Mouse (Mus musculus) forebrain, embryonic 15.5 days (tissue): Measurements from ENCODE around the gene Mmp14. TPM values are rescaled to one million over a fixed set of nuclear protein-coding genes. Genes with fewer than 3 reads are reported as not detected.

Experiments used
- ATAC-seq: fragments of 200-750 bp; cut with Nextera tagmentation; replicated peaks from 2 replicates; pipeline ENCODE4 v1.8.0; 2017; ENCODE audit warnings: mild to moderate bottlenecking, moderate TSS enrichment, moderate library complexity
- H3K27ac ChIP-seq: fragments of 300-500 bp; sonication (generic); replicated peaks from 2 replicates; pipeline ENCODE4 v1.5.1; 2015; ENCODE audit warnings: mild to moderate bottlenecking, inconsistent platforms
- H3K27me3 ChIP-seq: fragments of 300-500 bp; sonication (generic); 2 replicates; pipeline ENCODE4 v1.6.1; 2015; ENCODE audit warnings: inconsistent platforms
- H3K36me3 ChIP-seq: fragments of 300-500 bp; sonication (generic); 2 replicates; pipeline ENCODE4 v1.6.1; 2015; ENCODE audit warnings: mild to moderate bottlenecking, inconsistent platforms
- H3K4me1 ChIP-seq: fragments of 300-500 bp; sonication (generic); 2 replicates; pipeline ENCODE4 v1.6.1; 2015; ENCODE audit warnings: inconsistent platforms
- H3K4me2 ChIP-seq: fragments of 300-500 bp; sonication (generic); replicated peaks from 2 replicates; pipeline ENCODE4 v1.6.1; 2015; ENCODE audit warnings: mild to moderate bottlenecking, inconsistent platforms
- H3K4me3 ChIP-seq: fragments of 300-500 bp; sonication (generic); 2 replicates; pipeline ENCODE4 v1.5.1; 2015; ENCODE audit warnings: mild to moderate bottlenecking, inconsistent platforms
- H3K9ac ChIP-seq: fragments of 300-500 bp; sonication (generic); replicated peaks from 2 replicates; pipeline ENCODE4 v1.6.1; 2015; ENCODE audit warnings: mild to moderate bottlenecking, inconsistent platforms
- H3K9me3 ChIP-seq: fragments of 300-500 bp; sonication (generic); 2 replicates; pipeline ENCODE4 v1.6.1; 2016; ENCODE audit warnings: inconsistent platforms
- WGBS: fragments of 180-500 bp; shearing (Covaris S2); methylation state at CpG from one replicate; pipeline ENCODE4 v1.1.7; 2015; ENCODE audit warnings: mixed read lengths; 5-methylcytosine and 5-hydroxymethylcytosine counted together
- polyA plus RNA-seq: library from polyadenylated mRNA; unstranded; fragments of >200 nt; fragmentation: Nextera tagmentation; extraction: Ambion mirVana; gene quantifications from 2 replicates; pipeline ENCODE4 v1.2.1, GENCODE M21; 2015

Mmp14 gene
- polyA plus RNA-seq, 1 experiment from 2014 or later: 61.7 TPM

DNA sequence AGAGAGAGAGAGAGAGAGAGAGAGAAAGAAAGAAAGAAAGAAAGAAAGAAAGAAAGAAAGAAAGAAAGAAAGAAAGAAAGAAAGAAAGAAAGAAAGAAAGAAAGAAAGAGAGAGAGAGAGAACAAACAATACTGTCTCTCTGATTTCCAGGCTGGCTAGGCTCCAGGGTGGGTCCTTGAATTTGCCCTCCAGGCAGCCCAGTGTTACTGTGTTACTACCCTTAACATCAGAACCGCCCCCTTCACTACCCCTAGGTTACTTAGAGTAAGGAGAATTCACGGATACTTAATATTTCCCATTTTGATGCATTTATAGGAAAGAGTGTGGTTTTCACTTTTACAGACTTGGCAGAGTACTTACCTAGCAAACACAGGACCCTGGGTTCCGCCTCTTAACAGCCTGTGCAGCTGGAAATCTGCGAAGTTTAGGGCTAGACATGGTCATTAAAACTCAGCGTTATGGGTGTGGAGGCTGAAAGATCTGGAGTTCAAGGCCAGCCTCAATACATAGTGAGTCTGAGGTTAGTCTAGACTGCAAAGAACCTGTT, 15.1 kb upstream of the Mmp14 start:
- no peaks in the 10 kb centered on the region for H3K4me1 ChIP-seq
- no peaks in the 10 kb centered on the region for H3K9me3 ChIP-seq
- no peak overlapping the region for H3K9ac ChIP-seq
- ATAC-seq: no peak
- H3K27me3 ChIP-seq: peaks cover 4% of the 10 kb centered on the region; the same call in 1 of the 2 replicates
- no peaks in the 10 kb centered on the region for H3K36me3 ChIP-seq
- no peak overlapping the region for H3K27ac ChIP-seq
- no peak overlapping the region for H3K4me2 ChIP-seq
- H3K4me3 ChIP-seq: no peak overlapping the region
- WGBS: 30% methylated on average over 5 of the region's 5 CpGs

GRCm38 (mm10) chr14:54416830-54417229, 14.6 kb upstream of the Mmp14 start:
- Histone ChIP-seq H3K4me3 (no peak overlapping the region), H3K27ac (no peak overlapping the region), H3K27me3 (peaks cover 4% of the 10 kb centered on the region; the same call in 1 of the 2 replicates), H3K9me3 (no peaks in the 10 kb centered on the region), H3K4me2 (no peak overlapping the region), H3K36me3 (no peaks in the 10 kb centered on the region), H3K4me1 (no peaks in the 10 kb centered on the region), H3K9ac (no peak overlapping the region)
- ATAC-seq: no peak
- 73% methylated on average over 4 of the region's 4 CpGs for WGBS

DNA sequence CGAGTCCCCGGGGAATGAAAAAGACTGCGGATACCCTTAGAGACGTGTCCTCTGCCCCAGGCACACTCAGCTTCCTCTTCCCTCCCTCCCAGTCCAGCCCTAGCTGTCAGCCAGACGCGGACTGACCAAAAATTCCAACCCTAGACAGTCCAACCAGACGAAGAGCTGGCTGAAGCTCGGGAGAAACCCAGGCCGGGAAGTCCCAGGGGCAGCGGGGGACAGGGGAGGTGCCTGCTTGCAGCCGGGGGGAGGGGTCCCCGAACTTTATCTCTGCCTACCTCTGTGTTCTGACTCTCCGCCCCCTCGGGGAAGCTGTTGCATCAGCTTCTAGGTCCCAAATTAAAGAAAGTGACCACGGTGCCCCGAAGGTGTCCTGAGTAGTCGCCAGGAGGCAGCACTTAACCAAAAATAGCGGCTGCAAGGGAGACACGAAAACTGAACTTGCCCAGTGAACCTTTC, 13.8 kb upstream of the Mmp14 start, which contains the start of gene Slc7a7:
Gene Slc7a7 (minus strand): TSS at position 158 of the 459 bp plus-strand sequence.
- H3K4me1 ChIP-seq: no peaks in the 10 kb centered on the region
- H3K4me2 ChIP-seq: no peak within 1 kb of the TSS
- no peak within 1 kb of the TSS for H3K4me3 ChIP-seq
- no peaks in the 10 kb centered on the region for H3K9me3 ChIP-seq
- H3K27ac ChIP-seq: no peak within 1 kb of the TSS
- no peak for ATAC-seq
- H3K36me3 ChIP-seq: no peaks in the 10 kb centered on the region
- no peak within 1 kb of the TSS for H3K9ac ChIP-seq
- 11% methylated on average over 19 of the region's 19 CpGs for WGBS
- peaks cover 4% of the 10 kb centered on the region; the same call in 1 of the 2 replicates for H3K27me3 ChIP-seq

DNA sequence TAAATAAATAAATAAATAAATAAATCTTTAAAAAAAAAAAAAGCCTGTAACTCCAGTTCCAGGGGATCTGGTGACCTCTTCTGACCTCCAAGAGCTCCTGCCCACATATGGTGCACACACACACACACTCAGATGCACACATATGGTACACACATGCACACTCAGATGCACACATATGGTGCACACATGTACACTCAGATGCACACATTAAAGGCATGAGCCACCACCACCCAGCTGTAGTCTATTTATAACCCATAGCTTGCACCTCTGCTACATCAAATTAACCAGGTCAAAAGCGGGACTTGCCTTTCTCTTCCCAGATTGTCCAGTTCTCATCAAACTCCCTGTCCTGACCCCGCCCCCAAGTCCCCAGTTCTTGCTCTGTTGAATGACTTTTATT, 10.4 kb upstream of the Mmp14 start:
- Histone ChIP-seq H3K36me3 (no peaks in the 10 kb centered on the region), H3K4me1 (peaks cover 6% of the 10 kb centered on the region), H3K9me3 (no peaks in the 10 kb centered on the region), H3K9ac (no peak overlapping the region), H3K27ac (no peak overlapping the region), H3K4me3 (no peak overlapping the region), H3K27me3 (peaks cover 4% of the 10 kb centered on the region; the same call in 1 of the 2 replicates), H3K4me2 (no peak overlapping the region)
- 82% methylated on average over 2 of the region's 2 CpGs for WGBS
- ATAC-seq: no peak

DNA sequence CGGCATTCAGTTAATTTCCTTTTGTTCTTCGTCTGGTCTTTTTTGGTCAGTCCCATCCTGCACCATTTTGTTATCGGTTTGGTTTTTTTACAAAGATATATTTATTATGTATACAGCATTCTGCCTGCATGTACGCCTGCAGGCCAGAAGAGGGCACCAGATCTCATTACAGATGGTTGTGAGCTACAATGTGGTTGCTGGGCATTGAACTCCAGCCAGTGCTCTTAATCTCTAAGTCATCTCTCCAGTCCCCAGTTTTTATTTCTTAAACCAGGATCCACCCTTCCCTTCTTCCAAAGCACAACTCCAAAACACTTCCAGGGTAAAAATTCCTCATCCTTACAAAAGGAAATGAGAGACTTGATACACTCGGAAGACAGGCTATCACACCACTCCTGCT, 8.0 kb upstream of the Mmp14 start:
- WGBS: 62% methylated on average over 5 of the region's 5 CpGs
- no peak overlapping the region for H3K27ac ChIP-seq
- ATAC-seq: no peak

DNA sequence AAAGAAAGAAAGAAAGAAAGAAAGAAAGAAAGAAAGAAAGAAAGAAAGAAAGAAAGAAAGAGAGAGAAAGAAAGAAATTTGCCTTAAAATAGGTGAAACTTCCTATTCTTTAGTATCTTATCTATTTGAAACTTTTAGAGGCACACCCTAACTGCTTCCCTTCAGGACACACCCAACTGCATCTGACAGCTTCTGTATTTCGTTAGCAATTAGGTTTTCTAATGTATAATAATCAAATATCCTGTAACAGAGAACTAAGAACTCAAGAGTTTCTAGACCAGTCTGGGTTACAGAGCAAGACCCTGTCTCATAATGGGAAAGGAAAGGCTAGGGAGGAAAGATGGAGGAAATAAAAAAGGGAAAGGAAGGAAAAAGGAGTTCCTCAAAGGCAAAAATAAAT, 6.8 kb upstream of the Mmp14 start:
- H3K9me3 ChIP-seq: no peaks in the 10 kb centered on the region
- peaks cover 25% of the 10 kb centered on the region for H3K4me1 ChIP-seq
- ATAC-seq: no peak
- H3K27ac ChIP-seq: no peak overlapping the region
- no peaks in the 10 kb centered on the region for H3K27me3 ChIP-seq
- H3K4me3 ChIP-seq: no peak overlapping the region
- H3K4me2 ChIP-seq: no peak overlapping the region
- 0 out of 2 replicates have a peak, but pooled peaks cover 2% of the 10 kb centered on the region for H3K36me3 ChIP-seq
- WGBS: 88% methylated on average over 1 of the region's 1 CpGs
- H3K9ac ChIP-seq: no peak overlapping the region

More for the DNA sequence above, 8.0 kb upstream of the Mmp14 start:
- H3K36me3 ChIP-seq: no peaks in the 10 kb centered on the region
- no peak overlapping the region for H3K4me3 ChIP-seq
- H3K9me3 ChIP-seq: no peaks in the 10 kb centered on the region
- no peaks in the 10 kb centered on the region for H3K27me3 ChIP-seq
- H3K9ac ChIP-seq: no peak overlapping the region
- peaks cover 19% of the 10 kb centered on the region for H3K4me1 ChIP-seq
- H3K4me2 ChIP-seq: no peak overlapping the region

- H3K4me1 ChIP-seq: peaks cover 34% of the 10 kb centered on the region
- no peaks in the 10 kb centered on the region for H3K27me3 ChIP-seq
- H3K9me3 ChIP-seq: no peaks in the 10 kb centered on the region
- peak overlapping the region; percentile 57 for H3K4me2 ChIP-seq
- H3K4me3 ChIP-seq: peak overlapping the region; percentile 77; the same call in 1 of the 2 replicates
- no peak overlapping the region for H3K9ac ChIP-seq
- H3K36me3 ChIP-seq: 0 out of 2 replicates have a peak, but pooled peaks cover 2% of the 10 kb centered on the region
- no peak for ATAC-seq
- no peak overlapping the region for H3K27ac ChIP-seq
- WGBS: 80% methylated on average over 1 of the region's 1 CpGs
Measured at GRCm38 (mm10) chr14:54425540-54425939, 5.9 kb upstream of the Mmp14 start.

DNA sequence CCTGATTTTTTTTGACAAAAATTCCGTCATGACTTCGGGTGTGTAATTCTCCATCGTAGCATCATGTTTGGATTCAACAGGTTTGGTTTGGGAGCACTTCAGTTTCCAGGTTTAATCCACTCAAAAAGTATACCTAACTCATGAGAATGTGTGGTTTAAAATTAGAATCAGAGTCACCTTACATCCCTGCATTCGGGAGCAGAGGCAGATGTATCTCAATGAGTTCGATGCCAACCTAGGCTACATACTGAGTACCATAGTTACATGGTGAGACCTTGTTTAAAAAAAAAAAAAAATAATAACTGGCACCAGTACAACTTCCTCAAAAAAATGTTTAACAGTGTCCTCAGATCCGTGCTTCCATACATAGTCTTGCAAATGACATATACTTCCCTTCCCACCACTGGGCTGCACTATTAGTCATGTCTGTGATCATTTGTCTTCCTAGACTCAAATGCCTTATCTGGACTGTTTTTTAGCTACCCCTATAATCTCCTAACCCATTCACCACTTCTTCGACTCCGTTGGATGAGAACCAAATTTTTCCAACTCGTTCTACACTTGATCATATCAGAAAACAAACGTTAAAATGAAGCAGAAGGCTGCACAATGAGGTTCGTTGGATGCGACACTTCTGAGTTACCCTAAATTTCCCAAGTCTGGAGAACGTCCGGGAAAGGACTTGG, 5.3 kb upstream of the Mmp14 start:
- Histone ChIP-seq H3K36me3 (0 out of 2 replicates have a peak, but pooled peaks cover 2% of the 10 kb centered on the region), H3K4me3 (peak overlapping the region; percentile 77), H3K9ac (peak overlapping the region; percentile 79), H3K27me3 (no peaks in the 10 kb centered on the region), H3K4me2 (peak overlapping the region; percentile 57), H3K9me3 (no peaks in the 10 kb centered on the region), H3K4me1 (peaks cover 40% of the 10 kb centered on the region), H3K27ac (peak overlapping the region; percentile 91)
- WGBS: 33% methylated on average over 14 of the region's 14 CpGs
- ATAC-seq: peak; percentile 49

DNA sequence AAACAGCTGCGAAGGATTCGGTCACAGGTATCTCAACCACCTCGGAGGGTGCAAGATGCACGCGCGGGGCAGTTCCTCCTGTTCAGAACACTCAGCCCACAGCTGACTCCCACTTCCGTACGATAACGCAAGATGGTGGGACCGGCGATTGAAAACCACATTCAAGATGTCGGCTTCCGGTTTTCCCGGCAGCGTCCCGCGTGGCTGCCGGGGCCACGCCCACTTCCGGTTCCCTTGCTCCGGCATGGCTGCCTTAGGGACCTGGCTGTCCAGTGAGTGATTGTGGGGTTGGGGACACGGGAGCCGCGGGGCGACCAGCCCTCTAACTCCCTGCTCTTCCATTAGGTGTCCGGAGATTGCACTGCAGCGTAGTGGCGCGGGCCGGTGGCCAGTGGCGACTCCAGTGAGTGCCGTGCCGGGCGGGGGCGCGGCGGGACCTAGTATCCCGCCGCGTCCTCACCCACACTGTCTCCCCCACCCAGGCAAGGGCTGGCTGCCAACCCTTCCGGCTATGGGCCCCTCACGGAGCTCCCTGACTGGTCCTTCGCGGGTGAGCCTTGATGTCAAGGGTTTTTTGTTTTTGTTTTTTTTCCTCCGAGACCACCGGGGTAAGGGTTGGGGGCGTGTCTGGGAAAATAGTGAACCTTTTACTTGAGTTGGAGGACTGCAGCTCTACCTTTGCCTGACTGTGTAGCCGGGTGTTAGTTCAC, 4.6 kb upstream of the Mmp14 start, which contains the start of gene Mrpl52:
Gene Mrpl52 (plus strand): TSS at position 221 of the 710 bp plus-strand sequence.
- peaks cover 46% of the 10 kb centered on the region for H3K4me1 ChIP-seq
- H3K9ac ChIP-seq: peak within 1 kb of the TSS; percentile 79
- peak within 1 kb of the TSS; percentile 77 for H3K4me3 ChIP-seq
- no peaks in the 10 kb centered on the region for H3K9me3 ChIP-seq
- peak; percentile 82 for ATAC-seq
- under 1% methylated on average over 48 of the region's 48 CpGs for WGBS
- H3K27ac ChIP-seq: peak within 1 kb of the TSS; percentile 91
- H3K27me3 ChIP-seq: no peaks in the 10 kb centered on the region
- H3K36me3 ChIP-seq: 0 out of 2 replicates have a peak, but pooled peaks cover 2% of the 10 kb centered on the region
- peak within 1 kb of the TSS; percentile 57 for H3K4me2 ChIP-seq

GRCm38 (mm10) chr14:54427696-54428095, 3.7 kb upstream of the Mmp14 start:
- H3K27ac ChIP-seq: no peak overlapping the region
- 92% methylated on average over 7 of the region's 7 CpGs for WGBS
- no peaks in the 10 kb centered on the region for H3K27me3 ChIP-seq
- H3K4me3 ChIP-seq: peak overlapping the region; percentile 77
- peak overlapping the region; percentile 57 for H3K4me2 ChIP-seq
- peaks cover 55% of the 10 kb centered on the region for H3K4me1 ChIP-seq
- H3K9ac ChIP-seq: 0 out of 2 replicates have a peak overlapping the region, but pooled peaks have one; percentile 79
- ATAC-seq: no peak
- H3K9me3 ChIP-seq: no peaks in the 10 kb centered on the region
- H3K36me3 ChIP-seq: 0 out of 2 replicates have a peak, but pooled peaks cover 2% of the 10 kb centered on the region

- H3K4me1 ChIP-seq: peaks cover 62% of the 10 kb centered on the region
- H3K27me3 ChIP-seq: no peaks in the 10 kb centered on the region
- no peak for ATAC-seq
- WGBS: 92% methylated on average over 5 of the region's 5 CpGs
- no peaks in the 10 kb centered on the region for H3K9me3 ChIP-seq
- H3K27ac ChIP-seq: no peak overlapping the region
- H3K9ac ChIP-seq: no peak overlapping the region
- no peak overlapping the region for H3K4me2 ChIP-seq
- H3K4me3 ChIP-seq: no peak overlapping the region
- H3K36me3 ChIP-seq: 0 out of 2 replicates have a peak, but pooled peaks cover 2% of the 10 kb centered on the region
Measured at GRCm38 (mm10) chr14:54428421-54428820, 3.0 kb upstream of the Mmp14 start.
